Mouse (Mus musculus) gastrocnemius, postnatal 14 days (tissue): ENCODE measurements around the gene Nphp4. TPM values are rescaled to one million over a fixed set of nuclear protein-coding genes. Genes with fewer than 3 reads are reported as not detected.

Experiments
- DNase-seq: peaks from one replicate; pipeline ENCODE4 v3.0.0; 2021; ENCODE audit warnings: mixed read lengths
- intact Hi-C: fragments of 180-260 bp; cut with DNase I; formaldehyde crosslinking; loops from one replicate; pipeline ENCODE4 v1.15.1; 2025; ENCODE audit warnings: low total_unique reads
- long read RNA-seq, 2 experiments: library from polyadenylated mRNA; stranded (forward); transcript quantifications; one replicate each; pipeline ENCODE4 v2.0.0; 2021
- total RNA-seq, 2 experiments: library from RNA; stranded (reverse); gene quantifications; 2 replicates each; pipeline ENCODE4 v1.2.3; 2021

Nphp4 gene
- 1 to 10 TPM; 1.2 to 1.3 TPM for total RNA-seq
- long read RNA-seq, experiment 1, result 0 reads
- long read RNA-seq, experiment 2, result 0 reads

DNA sequence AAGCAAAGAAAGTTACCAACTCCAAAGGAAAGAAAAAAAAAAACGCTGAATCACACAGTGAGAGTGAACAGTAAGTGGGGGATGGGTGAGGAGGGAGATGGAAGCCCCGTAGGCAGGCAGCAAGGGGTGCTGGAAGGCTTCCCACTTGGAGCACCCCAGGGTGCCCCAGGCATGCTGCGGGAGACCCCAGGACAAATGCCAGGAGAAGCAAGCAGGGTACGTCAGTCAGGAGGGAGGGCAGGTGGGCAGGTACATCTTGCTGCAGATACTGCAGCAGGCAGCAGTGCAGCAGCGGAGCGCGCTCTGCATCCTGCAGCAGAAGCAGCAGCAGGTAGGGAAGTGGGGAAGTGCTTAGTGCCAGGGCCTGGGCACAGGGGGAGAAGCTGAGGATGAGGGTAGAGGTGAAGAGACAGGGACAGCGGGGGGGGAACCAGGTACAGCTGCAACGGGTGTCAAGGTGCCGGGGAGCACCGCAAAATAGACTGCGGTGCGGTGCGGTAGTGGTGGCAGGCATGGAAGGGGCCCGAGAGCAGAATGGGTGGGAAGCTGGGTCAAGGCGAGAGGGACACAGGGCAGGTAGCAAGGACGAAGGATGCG lies at the start of gene Nphp4:
Gene Nphp4 (plus strand): TSS at position 280 of the 597 bp plus-strand sequence.
- intact Hi-C loops, result no loop called here
- DNase-seq, result no peak

DNA sequence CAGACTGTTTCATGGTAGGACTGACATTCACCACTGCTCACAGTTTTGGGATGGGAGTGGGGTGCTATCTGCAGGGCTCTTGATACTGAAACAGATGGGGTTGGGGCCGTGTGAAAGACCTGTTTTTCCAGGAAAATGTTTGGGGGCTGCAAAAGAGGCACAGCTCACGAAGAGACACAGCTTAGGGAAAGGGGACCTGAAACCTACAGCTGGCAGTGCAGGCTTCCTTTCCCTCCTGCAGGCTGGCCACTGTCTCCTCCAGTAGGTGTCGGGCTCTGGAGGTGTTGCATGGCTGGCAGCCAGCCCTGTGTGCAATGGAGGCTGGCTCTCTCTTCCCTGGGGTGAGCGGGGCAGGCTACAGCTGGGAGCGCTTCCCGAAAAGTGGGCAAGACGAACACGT lies 48.2 kb upstream of the Nphp4 start:
- DNase-seq, result no peak
- intact Hi-C loops, result no loop called here

- intact Hi-C loops, result loop anchor here (10.0 kb wide), 1 partner anchor 268 kb away; no protein-coding TSS in a partner anchor
- no peak for DNase-seq
These were observed 44.2 kb upstream of the Nphp4 start for GRCm38 (mm10) chr4:152432308-152432707.

- intact Hi-C loops, result loop anchor here (5.0 to 10.0 kb wide), 3 partner anchors 57 to 270 kb away; no protein-coding TSS in a partner anchor
- DNase-seq, result peak; percentile 92
These were observed 41.7 kb upstream of the Nphp4 start for GRCm38 (mm10) chr4:152434836-152435235.

GRCm38 (mm10) chr4:152435255-152435654 lies 41.3 kb upstream of the Nphp4 start:
- intact Hi-C loops, result loop anchor here (5.0 to 10.0 kb wide), 3 partner anchors 57 to 270 kb away; no protein-coding TSS in a partner anchor

DNA sequence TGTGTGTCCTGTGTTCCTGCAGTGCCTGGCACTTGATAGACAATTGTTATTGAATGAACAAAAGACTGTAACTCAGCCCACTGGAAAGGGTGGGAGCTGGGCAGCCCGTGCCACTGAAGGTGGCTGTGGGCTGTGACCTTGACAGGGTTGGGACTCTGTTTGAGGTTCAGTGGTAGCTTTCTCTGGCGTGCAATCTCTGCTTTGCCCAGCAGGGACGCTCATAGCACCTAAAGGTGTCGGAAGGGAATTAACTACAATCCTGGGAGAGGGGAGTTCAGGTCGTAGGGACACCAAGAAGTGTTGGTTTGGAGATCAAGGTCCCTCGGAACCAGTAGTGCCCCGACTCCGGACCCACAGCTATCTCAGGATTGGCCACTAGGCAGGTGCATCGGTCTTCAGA lies 35.6 kb upstream of the Nphp4 start:
- DNase-seq, result no peak
- intact Hi-C loops, result no loop called here

More at GRCm38 (mm10) chr4:152435255-152435654, 41.3 kb upstream of the Nphp4 start:
- peak; percentile 80 for DNase-seq

- no peak for DNase-seq
- intact Hi-C loops, result no loop called here
These were observed 35.0 kb upstream of the Nphp4 start for GRCm38 (mm10) chr4:152441536-152441935.

DNA sequence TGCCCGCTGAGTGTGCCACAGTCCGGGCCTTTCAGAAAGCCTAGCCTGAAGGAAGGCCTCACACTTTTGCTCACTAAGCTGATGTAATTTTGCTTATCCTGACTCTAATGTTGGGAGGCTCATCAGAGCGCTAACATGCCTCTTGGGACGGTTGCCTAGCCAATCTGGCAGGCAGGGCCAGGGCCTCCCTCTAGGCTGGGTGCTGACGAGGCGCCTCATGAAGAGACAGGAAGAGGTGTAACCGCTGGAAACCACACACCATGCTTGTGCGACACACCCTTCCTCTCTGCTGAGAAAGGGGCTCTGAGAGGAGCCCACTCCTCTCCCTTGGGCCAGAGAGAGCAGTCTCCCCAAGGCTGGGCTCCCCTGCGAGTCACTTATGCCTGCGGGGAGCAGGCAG lies 30.3 kb upstream of the Nphp4 start:
- intact Hi-C loops, result no loop called here
- DNase-seq, result peak; percentile 53

- no peak for DNase-seq
- intact Hi-C loops, result no loop called here
These were observed 28.5 kb upstream of the Nphp4 start for GRCm38 (mm10) chr4:152447731-152448665.

- intact Hi-C loops, result no loop called here
- no peak for DNase-seq
These were observed 27.9 kb upstream of the Nphp4 start for GRCm38 (mm10) chr4:152448666-152449018.

GRCm38 (mm10) chr4:152451371-152451770 lies 25.1 kb upstream of the Nphp4 start:
- intact Hi-C loops, result no loop called here
- DNase-seq, result no peak

DNA sequence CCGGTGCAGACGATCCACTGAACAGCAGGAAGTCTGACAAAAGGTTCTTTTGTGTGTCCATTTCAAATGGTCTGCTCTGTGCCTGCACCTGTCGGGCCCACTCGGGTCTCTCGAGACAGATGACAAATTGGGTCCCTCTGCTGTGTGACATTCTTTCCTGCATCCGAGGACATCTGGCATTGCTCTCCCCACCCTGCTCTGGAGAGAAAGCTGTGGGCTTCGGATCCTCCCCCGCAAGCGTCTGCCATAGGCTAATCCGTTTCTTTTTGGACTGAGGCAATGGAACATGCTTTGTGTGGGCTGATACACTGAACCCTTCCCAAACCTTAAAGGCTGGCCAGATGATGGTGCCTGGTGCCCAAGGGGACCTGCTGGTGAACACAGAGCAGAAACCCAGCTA lies 23.4 kb upstream of the Nphp4 start:
- intact Hi-C loops, result no loop called here
- no peak for DNase-seq

DNA sequence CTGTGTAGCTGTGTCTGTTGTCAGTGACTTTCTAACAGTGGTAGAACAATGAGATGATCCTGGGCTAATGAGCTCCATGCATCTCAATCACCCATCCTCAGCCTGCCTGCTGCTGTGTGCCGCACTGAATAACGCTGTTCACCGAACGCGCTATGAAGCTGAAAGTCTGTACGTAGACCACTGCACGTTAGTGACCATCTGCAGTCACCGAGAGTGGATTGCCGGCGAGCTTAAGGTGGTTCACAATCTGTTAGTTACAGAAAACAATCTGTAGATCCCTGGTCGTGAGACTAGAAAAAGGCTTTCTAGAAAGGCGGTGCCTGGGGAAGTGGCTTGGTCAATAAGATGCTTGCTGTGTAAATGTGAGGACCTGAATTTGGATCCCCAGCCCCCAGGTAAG lies 22.4 kb upstream of the Nphp4 start:
- intact Hi-C loops, result no loop called here
- DNase-seq, result no peak

DNA sequence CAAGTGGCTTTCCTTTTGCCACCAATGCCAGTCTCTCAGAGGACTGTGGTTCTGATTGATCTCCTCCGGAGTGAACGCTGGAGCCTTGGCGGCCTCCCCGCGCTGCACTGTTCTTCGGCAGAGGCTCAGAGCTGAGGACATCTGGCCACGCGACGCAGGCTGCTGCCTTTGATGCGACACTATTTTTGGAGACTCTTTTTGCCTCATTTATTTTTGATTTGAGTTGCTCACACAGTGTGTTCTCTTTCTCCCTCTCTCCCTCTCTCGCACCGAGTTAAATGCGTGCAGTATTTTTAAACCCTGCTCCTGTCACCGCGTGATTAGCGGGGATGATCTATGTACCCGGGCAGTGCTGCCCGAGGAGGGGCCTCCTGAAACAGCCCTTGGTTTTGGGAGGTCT lies 19.9 kb upstream of the Nphp4 start:
- intact Hi-C loops, result no loop called here
- no peak for DNase-seq

DNA sequence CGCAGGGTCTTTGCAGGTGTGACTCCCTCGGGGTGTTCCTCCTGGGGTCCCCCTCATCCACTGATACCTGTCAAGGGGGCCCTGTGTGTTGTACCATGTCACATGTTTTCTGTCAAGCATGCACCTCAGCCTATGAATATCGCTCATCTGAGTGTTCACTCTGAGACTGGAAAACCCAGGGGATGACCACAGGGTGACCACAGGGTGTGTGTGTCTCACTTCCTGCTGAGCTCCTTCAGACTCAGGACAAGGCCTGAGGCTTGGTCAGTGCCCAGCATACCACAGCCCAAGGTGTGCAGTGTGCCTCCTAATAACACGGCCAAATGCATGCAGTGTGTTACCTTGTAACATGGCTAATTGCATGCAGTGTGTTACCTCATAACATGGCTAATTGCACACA lies 18.8 kb upstream of the Nphp4 start:
- intact Hi-C loops, result no loop called here
- no peak for DNase-seq

GRCm38 (mm10) chr4:152462516-152462915 lies 14.0 kb upstream of the Nphp4 start:
- intact Hi-C loops, result no loop called here
- DNase-seq, result no peak

- peak; percentile 75 for DNase-seq
These were observed 13.4 kb upstream of the Nphp4 start for GRCm38 (mm10) chr4:152463147-152463546.

DNA sequence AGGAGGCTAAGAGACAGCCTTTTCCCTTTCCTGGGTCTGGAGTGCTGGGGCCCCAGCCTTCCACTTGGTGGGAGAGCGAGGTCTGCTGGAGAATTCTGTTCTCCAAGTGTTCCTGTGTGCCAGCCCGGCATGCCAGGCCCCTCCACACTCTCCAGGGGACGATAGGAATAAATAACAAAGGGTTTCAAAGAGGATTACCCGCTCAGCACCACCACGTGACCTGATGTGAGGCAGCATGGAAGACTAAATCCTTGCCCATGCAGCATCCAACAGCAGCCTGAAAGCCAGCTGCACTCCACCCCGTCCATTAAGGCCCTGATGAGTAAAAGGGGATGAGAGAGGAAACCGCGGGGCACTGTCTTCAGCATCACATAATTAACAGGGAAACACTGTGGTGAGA lies 11.4 kb upstream of the Nphp4 start:
- no peak for DNase-seq
- intact Hi-C loops, result no loop called here

More at GRCm38 (mm10) chr4:152463147-152463546, 13.4 kb upstream of the Nphp4 start:
- intact Hi-C loops, result no loop called here

DNA sequence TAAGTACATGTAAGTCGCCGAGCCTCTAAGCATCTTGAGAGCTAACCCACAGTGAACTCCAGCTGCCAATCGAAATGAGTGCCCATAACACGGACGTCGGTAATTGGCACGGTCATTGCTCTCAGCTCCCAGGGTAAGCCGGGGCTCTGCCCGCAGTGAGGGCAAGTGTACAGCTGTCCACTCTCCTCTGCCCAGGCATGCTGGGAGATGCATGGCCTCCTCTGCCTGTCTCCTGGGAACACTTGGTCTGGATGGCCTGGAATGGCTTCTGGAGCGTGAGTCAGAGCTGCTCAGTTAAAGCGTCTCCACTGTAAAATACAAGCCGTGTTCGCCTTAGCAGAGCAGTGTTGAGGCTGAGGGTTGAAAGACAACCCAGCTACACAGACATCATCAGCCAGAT lies 9.9 kb upstream of the Nphp4 start:
- DNase-seq, result peak; percentile 37
- intact Hi-C loops, result no loop called here

DNA sequence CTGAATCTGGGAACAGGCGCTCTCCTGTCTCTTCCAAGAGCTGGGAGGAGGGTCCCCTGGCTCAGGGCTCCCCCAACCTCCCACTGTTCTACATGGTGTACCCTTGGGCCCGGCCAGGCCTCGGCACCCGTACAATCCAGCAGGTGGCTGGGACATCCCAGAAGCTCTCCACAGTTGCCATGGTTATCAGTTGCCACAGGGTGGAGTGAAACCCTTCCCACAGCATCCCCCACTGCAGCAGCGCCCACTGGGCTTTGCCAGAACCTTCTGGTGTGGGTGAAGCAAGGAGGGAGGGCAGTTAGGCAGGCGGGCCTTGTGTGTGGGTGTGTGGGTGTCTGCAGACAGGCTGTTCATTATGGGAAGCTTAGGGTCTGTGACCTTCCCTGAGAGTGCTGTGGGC lies 8.6 kb upstream of the Nphp4 start:
- intact Hi-C loops, result no loop called here

DNA sequence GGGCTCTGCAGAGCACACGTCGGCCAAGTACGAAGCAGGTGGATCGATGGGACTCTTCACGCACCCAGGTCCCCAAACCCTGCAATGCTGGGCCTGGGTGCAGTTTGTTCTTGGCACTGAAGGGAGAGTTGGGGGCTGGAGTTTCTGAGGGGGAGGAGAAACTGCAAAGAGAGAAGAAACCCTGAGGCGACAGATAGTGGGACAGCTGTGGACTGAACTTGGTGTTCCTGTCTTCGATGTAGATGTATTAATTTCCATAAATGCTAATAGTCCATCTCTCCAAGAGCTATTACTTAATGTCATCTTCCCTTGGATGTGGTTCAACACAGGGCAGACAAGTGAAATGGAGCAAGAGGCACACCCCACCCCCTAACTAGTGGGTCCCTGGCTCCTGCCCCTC lies 565 bp upstream of the Nphp4 start:
- DNase-seq, result no peak
- intact Hi-C loops, result no loop called here

More for the DNA sequence above, 8.6 kb upstream of the Nphp4 start:
- DNase-seq, result no peak
